Mouse (Mus musculus) E14TG2a.4 (cell line): ENCODE data around the gene Barx2.
"Not testable (repeated sequence)": the region's sequence is repeated elsewhere in the genome, so short reads cannot be mapped to it uniquely, and the experiment has no call there.

ENCODE experiments used
- CTCF ChIP-seq: conservative IDR thresholded peaks from 2 replicates; pipeline ENCODE4 v1.5.1; 2014; ENCODE audit warnings: low read length
- POU5F1 ChIP-seq: IDR thresholded peaks from 2 replicates; pipeline ENCODE4 v1.6.1; 2014; ENCODE audit warnings: low read length, borderline replicate concordance

GRCm38 (mm10) chr9:31936486-31936885, 23.2 kb upstream of the Barx2 start:
- not testable (repeated sequence) for TF ChIP-seq CTCF, POU5F1
